Mouse (Mus musculus) midbrain, embryonic 11.5 days (tissue): Measurements from ENCODE around the gene Orm3. TPM values are rescaled to one million over a fixed set of nuclear protein-coding genes. Genes with fewer than 3 reads are reported as not detected.

Experiments
- ATAC-seq: fragments of 200-750 bp; cut with Nextera tagmentation; 2 replicates; pipeline ENCODE4 v1.8.0; 2017; ENCODE audit warnings: moderate TSS enrichment, moderate library complexity; ENCODE audit not compliant: low FRiP score
- DNase-seq: peaks from one replicate; pipeline ENCODE4 v3.0.0; 2015; ENCODE audit warnings: low spot score; ENCODE audit errors: missing footprints
- H3K27ac ChIP-seq: fragments of 300-500 bp; sonication (generic); 2 replicates; pipeline ENCODE4 v1.5.1; 2014; ENCODE audit warnings: low read depth, low read length
- H3K27me3 ChIP-seq: fragments of 300-500 bp; sonication (generic); 2 replicates; pipeline ENCODE4 v1.6.1; 2014; ENCODE audit warnings: mild to moderate bottlenecking, low read length, moderate library complexity, mixed read lengths; ENCODE audit not compliant: control insufficient read depth, insufficient read depth
- H3K36me3 ChIP-seq: fragments of 300-500 bp; sonication (generic); 2 replicates; pipeline ENCODE4 v1.6.1; 2014; ENCODE audit warnings: mild to moderate bottlenecking, low read length, moderate library complexity, mixed read lengths; ENCODE audit not compliant: control insufficient read depth, insufficient read depth
- H3K4me1 ChIP-seq: fragments of 300-500 bp; sonication (generic); 2 replicates; pipeline ENCODE4 v1.6.1; 2014; ENCODE audit warnings: low read length; ENCODE audit not compliant: control insufficient read depth, insufficient read depth
- H3K4me2 ChIP-seq: fragments of 300-500 bp; sonication (generic); 2 replicates; pipeline ENCODE4 v1.6.1; 2014; ENCODE audit warnings: mild to moderate bottlenecking, moderate library complexity
- H3K4me3 ChIP-seq: fragments of 300-500 bp; sonication (generic); 2 replicates; pipeline ENCODE4 v1.5.1; 2014; ENCODE audit warnings: low read depth, low read length
- H3K9ac ChIP-seq: fragments of 300-500 bp; sonication (generic); 2 replicates; pipeline ENCODE4 v1.6.1; 2014; ENCODE audit warnings: low read length
- H3K9me3 ChIP-seq: fragments of 300-500 bp; sonication (generic); 2 replicates; pipeline ENCODE4 v1.6.1; 2016; ENCODE audit warnings: low read length; ENCODE audit not compliant: control insufficient read depth
- WGBS: fragments of 180-500 bp; shearing (Covaris S2); extraction: QIAGEN DNeasy Blood & Tissue Kit; methylation state at CpG from one replicate; pipeline ENCODE4 v1.1.7; 2014; 5-methylcytosine and 5-hydroxymethylcytosine counted together
- polyA plus RNA-seq: library from polyadenylated mRNA; unstranded; fragments of >200 nt; fragmentation: Nextera tagmentation; extraction: Ambion mirVana; gene quantifications from 2 replicates; pipeline ENCODE4 v1.2.1, GENCODE M21; 2014

Orm3 gene
- polyA plus RNA-seq, 1 experiment from 2014 or later, result not detected

- Histone ChIP-seq H3K9me3 (no peaks in the 10 kb centered on the region), H3K4me2 (no peak overlapping the region), H3K4me3 (no peak overlapping the region), H3K9ac (no peak overlapping the region), H3K36me3 (no peaks in the 10 kb centered on the region), H3K27me3 (no peaks in the 10 kb centered on the region), H3K27ac (no peak overlapping the region), H3K4me1 (no peaks in the 10 kb centered on the region)
- 83% methylated on average over 8 of the region's 8 CpGs for WGBS
- DNase-seq (no peak), ATAC-seq (no peak)
Measured at GRCm38 (mm10) chr4:63323275-63323815, 32.6 kb upstream of the Orm3 start.

DNA sequence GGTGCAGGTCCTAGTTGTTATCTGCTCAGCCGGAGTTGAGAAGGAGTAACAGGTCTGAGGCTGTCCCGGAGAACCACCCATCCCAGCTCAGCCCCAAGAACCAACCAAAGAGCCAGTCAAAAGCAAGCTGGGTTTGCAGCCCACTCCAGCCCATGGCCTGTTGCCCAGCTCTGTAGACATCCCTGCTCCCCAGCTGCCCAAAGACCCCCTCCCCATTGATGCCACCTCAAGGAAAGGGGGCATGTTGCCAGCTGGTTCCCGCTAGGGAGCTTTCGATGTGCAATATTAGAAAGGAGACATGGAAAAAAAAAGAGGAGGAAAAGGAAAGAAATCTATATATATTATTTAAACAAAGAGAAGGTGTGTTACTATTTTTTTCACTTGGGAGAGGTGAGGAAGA, 22.6 kb upstream of the Orm3 start:
- DNase-seq (no peak), ATAC-seq (no peak)
- no peaks in the 10 kb centered on the region for H3K36me3 ChIP-seq
- 94% methylated on average over 4 of the region's 4 CpGs for WGBS
- H3K27ac ChIP-seq, result no peak overlapping the region
- no peak overlapping the region for H3K9ac ChIP-seq
- no peak overlapping the region for H3K4me3 ChIP-seq
- no peaks in the 10 kb centered on the region for H3K9me3 ChIP-seq
- H3K4me1 ChIP-seq, result no peaks in the 10 kb centered on the region
- H3K27me3 ChIP-seq, result no peaks in the 10 kb centered on the region
- H3K4me2 ChIP-seq, result no peak overlapping the region

GRCm38 (mm10) chr4:63338414-63339076, 17.4 kb upstream of the Orm3 start:
- WGBS, result 67% methylated on average over 3 of the region's 3 CpGs
- Histone ChIP-seq H3K27ac (no peak overlapping the region), H3K4me2 (no peak overlapping the region), H3K4me3 (no peak overlapping the region), H3K9ac (no peak overlapping the region), H3K4me1 (no peaks in the 10 kb centered on the region), H3K9me3 (no peaks in the 10 kb centered on the region), H3K27me3 (no peaks in the 10 kb centered on the region), H3K36me3 (no peaks in the 10 kb centered on the region)
- DNase-seq (no peak), ATAC-seq (no peak)

DNA sequence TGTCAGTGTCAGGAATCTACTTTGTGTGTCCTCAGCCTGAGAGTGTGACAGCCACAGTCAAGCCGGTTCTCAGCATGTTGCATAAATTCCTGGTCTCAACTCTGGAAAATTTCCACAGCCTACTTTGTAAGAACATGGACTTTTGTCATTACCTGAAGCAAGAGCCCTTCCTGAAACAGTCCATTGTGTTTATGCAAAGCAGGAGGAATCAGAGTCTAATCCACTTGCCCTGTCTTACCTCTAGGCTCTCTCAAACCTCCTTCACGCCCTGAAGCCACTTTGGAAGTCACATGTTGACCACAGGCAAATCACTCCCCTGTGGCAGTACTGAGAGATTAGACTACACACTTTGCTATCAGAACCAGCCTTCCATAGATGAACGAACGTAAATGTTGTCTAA, 13.5 kb upstream of the Orm3 start:
- H3K9me3 ChIP-seq, result no peaks in the 10 kb centered on the region
- no peak overlapping the region for H3K27ac ChIP-seq
- 72% methylated on average over 4 of the region's 4 CpGs for WGBS
- no peaks in the 10 kb centered on the region for H3K36me3 ChIP-seq
- no peak for ATAC-seq
- no peaks in the 10 kb centered on the region for H3K27me3 ChIP-seq
- H3K4me2 ChIP-seq, result no peak overlapping the region
- no peak overlapping the region for H3K9ac ChIP-seq
- H3K4me1 ChIP-seq, result no peaks in the 10 kb centered on the region
- H3K4me3 ChIP-seq, result no peak overlapping the region
- no peak for DNase-seq

DNA sequence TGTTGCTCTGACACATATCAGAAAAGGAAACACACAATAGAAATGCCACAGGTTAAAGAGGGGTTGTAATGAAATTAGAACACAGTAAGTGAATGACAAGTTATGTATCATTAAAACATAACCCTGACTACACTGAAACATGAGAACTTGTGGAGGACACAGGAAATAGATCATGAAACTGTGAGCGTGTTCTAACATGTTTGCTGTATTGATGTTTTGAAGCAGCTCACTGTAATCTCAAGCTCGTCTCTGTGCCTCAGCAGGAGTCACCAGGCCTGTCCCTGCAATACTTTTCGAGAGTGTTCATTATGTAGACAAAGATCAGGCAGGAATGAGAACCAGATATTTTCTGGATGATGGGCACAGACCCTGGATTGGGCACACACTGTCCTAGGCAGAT, 12.4 kb upstream of the Orm3 start:
- H3K4me3 ChIP-seq, result no peak overlapping the region
- no peaks in the 10 kb centered on the region for H3K9me3 ChIP-seq
- ATAC-seq (no peak), DNase-seq (no peak)
- no peak overlapping the region for H3K27ac ChIP-seq
- no peaks in the 10 kb centered on the region for H3K27me3 ChIP-seq
- WGBS, result 68% methylated on average over 3 of the region's 3 CpGs
- H3K9ac ChIP-seq, result no peak overlapping the region
- no peaks in the 10 kb centered on the region for H3K4me1 ChIP-seq
- H3K36me3 ChIP-seq, result no peaks in the 10 kb centered on the region
- H3K4me2 ChIP-seq, result no peak overlapping the region

GRCm38 (mm10) chr4:63344295-63344694, 11.7 kb upstream of the Orm3 start, which contains the start of gene Orm1:
TSS of gene Orm1 (plus strand) at chr4:63344560.
- Histone ChIP-seq H3K4me3 (no peak within 1 kb of the TSS), H3K9ac (no peak within 1 kb of the TSS)
- WGBS, result 90% methylated on average over 8 of the region's 8 CpGs

GRCm38 (mm10) chr4:63345261-63345660, 10.7 kb upstream of the Orm3 start:
- Histone ChIP-seq H3K27me3 (no peaks in the 10 kb centered on the region), H3K4me2 (no peak overlapping the region), H3K36me3 (no peaks in the 10 kb centered on the region), H3K27ac (no peak overlapping the region), H3K4me1 (no peaks in the 10 kb centered on the region), H3K4me3 (no peak overlapping the region), H3K9me3 (no peaks in the 10 kb centered on the region), H3K9ac (no peak overlapping the region)
- ATAC-seq (no peak), DNase-seq (no peak)

More at GRCm38 (mm10) chr4:63344295-63344694, 11.7 kb upstream of the Orm3 start, which contains the start of gene Orm1:
- Histone ChIP-seq H3K27ac (no peak within 1 kb of the TSS), H3K4me1 (no peaks in the 10 kb centered on the region), H3K4me2 (no peak within 1 kb of the TSS), H3K9me3 (no peaks in the 10 kb centered on the region), H3K27me3 (no peaks in the 10 kb centered on the region), H3K36me3 (no peaks in the 10 kb centered on the region)
- ATAC-seq, result no peak
- DNase-seq, result no peak

DNA sequence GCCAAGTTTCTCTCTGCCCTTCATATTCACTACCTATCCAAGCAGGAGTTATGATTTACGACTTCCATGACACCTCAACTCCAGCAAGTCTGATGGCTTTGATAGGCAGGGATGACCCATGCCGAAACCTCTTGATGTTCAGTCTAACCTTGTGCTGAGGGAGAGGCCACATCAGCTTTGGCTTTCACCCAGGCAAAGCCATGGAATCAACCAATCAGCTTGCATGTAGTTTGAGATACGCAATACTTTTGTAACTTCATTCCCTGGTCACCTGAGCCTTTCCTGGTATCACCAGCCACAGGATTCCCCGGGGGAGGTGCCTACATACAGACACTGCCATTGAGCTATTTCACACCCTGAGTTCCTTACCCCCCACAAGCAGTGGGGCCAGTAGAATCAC, 9.3 kb upstream of the Orm3 start:
- no peaks in the 10 kb centered on the region for H3K4me1 ChIP-seq
- H3K36me3 ChIP-seq, result no peaks in the 10 kb centered on the region
- no peak overlapping the region for H3K9ac ChIP-seq
- no peaks in the 10 kb centered on the region for H3K27me3 ChIP-seq
- H3K9me3 ChIP-seq, result no peaks in the 10 kb centered on the region
- ATAC-seq (no peak), DNase-seq (no peak)
- 89% methylated on average over 4 of the region's 4 CpGs for WGBS
- H3K27ac ChIP-seq, result no peak overlapping the region
- no peak overlapping the region for H3K4me2 ChIP-seq
- H3K4me3 ChIP-seq, result no peak overlapping the region

DNA sequence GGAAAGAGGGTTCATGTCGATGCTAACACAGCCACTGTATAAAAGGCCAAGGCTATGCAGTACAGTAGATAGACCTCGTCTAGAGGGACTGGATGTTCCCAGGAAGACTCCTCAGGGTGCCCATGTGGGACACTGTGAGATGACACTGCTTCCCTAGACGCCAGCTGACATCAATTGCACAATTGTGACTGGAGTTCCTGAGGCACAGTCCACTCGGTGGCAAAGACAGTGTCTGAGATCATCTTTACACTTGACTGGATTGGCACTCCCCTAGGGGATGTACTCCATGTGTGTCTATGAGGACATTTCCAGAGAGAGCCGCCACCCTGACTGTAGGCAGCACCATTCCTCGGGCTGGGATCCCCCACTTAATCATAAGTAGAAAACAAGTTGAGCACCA, 7.4 kb upstream of the Orm3 start:
- Histone ChIP-seq H3K4me3 (no peak overlapping the region), H3K9ac (no peak overlapping the region), H3K27ac (no peak overlapping the region), H3K36me3 (no peaks in the 10 kb centered on the region), H3K4me2 (no peak overlapping the region), H3K9me3 (no peaks in the 10 kb centered on the region), H3K27me3 (no peaks in the 10 kb centered on the region), H3K4me1 (no peaks in the 10 kb centered on the region)
- 74% methylated on average over 6 of the region's 6 CpGs for WGBS
- ATAC-seq (no peak), DNase-seq (no peak)
